Mouse (Mus musculus): ENCODE results near the gene Mapk6.

- no peak for TF ChIP-seq USF1 (IDR thresholded peaks at IDR 0.05; ENCODE audit: low read depth)
- TF ChIP-seq POLR2AphosphoS2 (IDR thresholded peaks at IDR 0.05; ENCODE audit: insufficient read length, low read depth) = no peak
- no peak for TF ChIP-seq POLR2A (IDR thresholded peaks at IDR 0.05; ENCODE audit: insufficient read length, low read depth)
- TF ChIP-seq TCF12 (IDR thresholded peaks at IDR 0.05; ENCODE audit: insufficient read depth, poor library complexity, severe bottlenecking) = no peak
- TF ChIP-seq MYOD1 (IDR thresholded peaks at IDR 0.05; ENCODE audit: control insufficient read depth in 1 of 3, insufficient read length in 2 of 3, low read depth in 2 of 3) = no peak
- no peak for TF ChIP-seq E2F4 (IDR thresholded peaks at IDR 0.05; ENCODE audit: insufficient read depth)
- TF ChIP-seq SRF (IDR thresholded peaks at IDR 0.05; ENCODE audit: control insufficient read depth, insufficient read length, low read depth) = no peak
- no peak for TF ChIP-seq MAX (IDR thresholded peaks at IDR 0.05; ENCODE audit: low read depth)
- no peak for TF ChIP-seq MYOG (IDR thresholded peaks at IDR 0.05; ENCODE audit: control insufficient read depth in 1 of 3, insufficient read depth in 1 of 3, insufficient read length in 2 of 3, low read depth in 2 of 3)
- TF ChIP-seq REST (IDR thresholded peaks at IDR 0.05; ENCODE audit: insufficient read depth, insufficient read length) = no peak
- TF ChIP-seq CEBPB (IDR thresholded peaks at IDR 0.05; ENCODE audit: insufficient read depth, poor library complexity, severe bottlenecking) = no peak
- TF ChIP-seq TCF3 (IDR thresholded peaks at IDR 0.05; ENCODE audit: insufficient read length, low read depth) = no peak
These were observed 56.7 kb downstream of the Mapk6 start for GRCm38 (mm10) chr9:75353094-75353493.

Measured in myocyte (in vitro differentiated cells).